Mouse (Mus musculus): ENCODE measurements around the gene Hist1h2ak. TPM values are rescaled to one million over a fixed set of nuclear protein-coding genes. Genes with fewer than 3 reads are reported as not detected.
A peak's percentile ranks its signal among the peaks of the same experiment; 100 is the strongest.

Hist1h2ak gene
- total RNA-seq, 2 experiments from 2014 or later = 13.8 TPM

- intact Hi-C loops (cut with DNase I) = loop anchor here (5.0 to 10.0 kb wide), 3 partner anchors 1805 to 1975 kb away; partner anchors contain the start of genes Hist1h2ab, Hist1h2ac, Hist1h2bc and Hist1h3b
- DNase-seq (ENCODE audit: low spot score in 2 of 2) = peak; percentile 57 to 77
Observed at GRCm38 (mm10) chr13:21779767-21780731, 26.4 kb upstream of the Hist1h2ak start, which contains the start of gene Hist1h1b. Gene Hist1h1b (minus strand): TSS chr13:21780625.

- intact Hi-C loops (cut with DNase I) = loop anchor here (5.0 kb wide), 1 partner anchor 1903 kb away; the partner anchor contains the start of genes Hist1h2ac and Hist1h2bc
- DNase-seq (ENCODE audit: low spot score in 2 of 2) = peak; percentile 70 to 89
Observed at GRCm38 (mm10) chr13:21778814-21779766, 25.5 kb upstream of the Hist1h2ak start.

- DNase-seq (ENCODE audit: low spot score in 2 of 2) = no peak
- intact Hi-C loops (cut with DNase I) = loop anchor here (10.0 kb wide), 1 partner anchor 1829 kb away; the partner anchor contains the start of gene Hist1h4d
Observed at GRCm38 (mm10) chr13:21755707-21756106, 2.1 kb upstream of the Hist1h2ak start.

GRCm38 (mm10) chr13:21754294-21755001, 821 bp upstream of the Hist1h2ak start:
- DNase-seq (ENCODE audit: low spot score in 2 of 2) = peak; percentile 10 to 12
- intact Hi-C loops (cut with DNase I) = loop anchor here (10.0 kb wide), 1 partner anchor 1830 kb away; the partner anchor contains the start of gene Hist1h4d

- intact Hi-C loops (cut with DNase I) = loop anchor here (2.0 to 10.0 kb wide), 2 partner anchors 30 to 1832 kb away; partner anchors contain the start of genes Hist1h3i and Hist1h4d
- no peak for DNase-seq (ENCODE audit: low spot score in 2 of 2)
Observed at GRCm38 (mm10) chr13:21753051-21753523, 540 bp downstream of the Hist1h2ak start.

- intact Hi-C loops (cut with DNase I) = loop anchor here (2.0 to 10.0 kb wide), 2 partner anchors 30 to 1832 kb away; partner anchors contain the start of genes Hist1h3i and Hist1h4d
- DNase-seq (ENCODE audit: low spot score in 2 of 2) = no peak
Observed at GRCm38 (mm10) chr13:21752356-21752755, 1.3 kb downstream of the Hist1h2ak start.

- intact Hi-C loops (cut with DNase I) = loop anchor here (2.0 to 10.0 kb wide), 3 partner anchors 31 to 1833 kb away; partner anchors contain the start of genes Hist1h2ai, Hist1h2bl, Hist1h3h and Hist1h3i
- DNase-seq (ENCODE audit: low spot score in 2 of 2) = no peak
Observed at GRCm38 (mm10) chr13:21751827-21752226, 1.8 kb downstream of the Hist1h2ak start.

GRCm38 (mm10) chr13:21751417-21751816, 2.2 kb downstream of the Hist1h2ak start:
- no peak for DNase-seq (ENCODE audit: low spot score in 2 of 2)
- intact Hi-C loops (cut with DNase I) = loop anchor here (2.0 to 10.0 kb wide), 2 partner anchors 35 to 1833 kb away; partner anchors contain the start of genes Hist1h2ai, Hist1h2bl, Hist1h3h and Hist1h4d

- intact Hi-C loops (cut with DNase I) = loop anchor here (1.0 to 10.0 kb wide), 3 partner anchors 16 to 1834 kb away; partner anchors contain the start of genes Hist1h2ai, Hist1h2bl, Hist1h3h and Hist1h4d
- DNase-seq (ENCODE audit: low spot score in 2 of 2) = peak; percentile 94 to 96
Observed at GRCm38 (mm10) chr13:21750159-21751017, 3.2 kb downstream of the Hist1h2ak start, which contains the start of gene Hist1h4k. Gene Hist1h4k (minus strand): TSS chr13:21750505.

GRCm38 (mm10) chr13:21749387-21750158, 4.1 kb downstream of the Hist1h2ak start:
- intact Hi-C loops (cut with DNase I) = loop anchor here (1.0 to 10.0 kb wide), 3 partner anchors 15 to 1835 kb away; partner anchors contain the start of genes Hist1h2ai, Hist1h2bl, Hist1h3h and Hist1h4d

GRCm38 (mm10) chr13:21745006-21745405, 8.6 kb downstream of the Hist1h2ak start:
- no peak for DNase-seq (ENCODE audit: low spot score in 2 of 2)
- intact Hi-C loops (cut with DNase I) = no loop called here

More at GRCm38 (mm10) chr13:21749387-21750158, 4.1 kb downstream of the Hist1h2ak start:
- DNase-seq (ENCODE audit: low spot score in 2 of 2) = no peak

GRCm38 (mm10) chr13:21734906-21735767, 18.5 kb downstream of the Hist1h2ak start, which contains the start of gene Hist1h4j:
Gene Hist1h4j (plus strand): TSS chr13:21735064.
- intact Hi-C loops (cut with DNase I) = loop anchor here (1.0 to 5.0 kb wide), 3 partner anchors 15 to 1947 kb away; partner anchors contain the start of genes Hist1h2ac, Hist1h2bc and Hist1h4k
- peak; percentile 78 to 89 for DNase-seq (ENCODE audit: low spot score in 2 of 2)

- intact Hi-C loops (cut with DNase I) = loop anchor here (1.0 to 5.0 kb wide), 3 partner anchors 16 to 1948 kb away; partner anchors contain the start of genes Hist1h2ac, Hist1h2bc and Hist1h4k
- DNase-seq (ENCODE audit: low spot score in 2 of 2) = peak; percentile 81 to 82
Observed at GRCm38 (mm10) chr13:21734010-21734905, 19.4 kb downstream of the Hist1h2ak start.

GRCm38 (mm10) chr13:21733466-21733865, 20.2 kb downstream of the Hist1h2ak start:
- intact Hi-C loops (cut with DNase I) = loop anchor here (5.0 kb wide), 1 partner anchor 1949 kb away; the partner anchor contains the start of genes Hist1h2ac and Hist1h2bc
- no peak for DNase-seq (ENCODE audit: low spot score in 2 of 2)
